Mouse (Mus musculus) spleen, postnatal 14 days (tissue): ENCODE data around the gene Slc4a5.
A peak's percentile ranks its signal among the peaks of the same experiment; 100 is the strongest.

ENCODE experiments used
- DNase-seq, 2 experiments: peaks; one replicate each; pipeline ENCODE4 v3.0.0; 2021 to 2022; ENCODE audit warnings: low spot score in 2 of 2

Slc4a5 gene

GRCm38 (mm10) chr6:83350851-83351405, 131.3 kb downstream of the Slc4a5 start:
- no peak for DNase-seq

GRCm38 (mm10) chr6:83351490-83352160, 132.0 kb downstream of the Slc4a5 start:
- peak; percentile 54 to 65 for DNase-seq

- DNase-seq = no peak
These were observed 133.2 kb downstream of the Slc4a5 start for GRCm38 (mm10) chr6:83352666-83353410.
